Mouse (Mus musculus): ENCODE measurements around the gene Gcnt1.
A peak's percentile ranks its signal among the peaks of the same experiment; 100 is the strongest.

Gene Gcnt1

DNA sequence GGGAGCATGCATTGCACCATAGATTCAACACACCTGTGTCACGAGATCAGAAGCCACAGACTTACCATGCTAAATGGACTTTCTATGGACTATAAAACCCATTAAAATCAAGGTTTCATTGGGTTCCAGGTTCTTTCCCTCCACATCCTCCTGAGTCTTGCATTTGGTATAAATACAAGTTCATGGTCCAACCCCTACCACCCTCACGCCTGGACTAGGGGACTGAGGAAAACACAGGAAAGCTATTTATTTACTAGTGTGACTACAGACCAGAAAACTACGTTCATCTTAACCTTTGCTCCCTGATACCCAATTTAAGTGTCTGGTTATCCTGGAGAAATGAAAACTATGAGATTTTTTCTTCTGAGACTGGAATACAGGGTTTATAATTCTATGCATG is at the start of gene Gcnt1:
Gene Gcnt1, minus strand, starts transcription at position 144 of the 400 bp plus-strand sequence.
- no peak for DNase-seq

DNA sequence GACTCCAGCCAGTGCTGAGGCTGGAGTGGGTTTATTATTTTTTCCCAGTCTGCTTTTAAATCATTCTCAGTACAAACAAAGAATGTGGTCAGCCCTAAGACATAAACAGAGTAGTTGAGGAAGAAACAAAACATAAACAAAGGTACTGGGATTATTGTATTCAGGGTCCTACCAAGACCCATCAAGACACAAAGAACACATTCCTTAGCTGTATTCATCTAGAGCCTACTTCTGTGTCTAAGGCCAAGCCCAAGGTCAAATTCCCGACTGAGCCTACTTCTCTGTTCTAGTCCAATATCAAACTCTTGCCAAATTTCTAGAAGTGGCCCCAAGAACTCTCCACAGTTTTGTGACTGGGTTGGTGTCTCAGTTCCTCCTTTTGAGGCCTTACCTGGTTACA is 45.2 kb upstream of the Gcnt1 start:
- no peak for DNase-seq

DNA sequence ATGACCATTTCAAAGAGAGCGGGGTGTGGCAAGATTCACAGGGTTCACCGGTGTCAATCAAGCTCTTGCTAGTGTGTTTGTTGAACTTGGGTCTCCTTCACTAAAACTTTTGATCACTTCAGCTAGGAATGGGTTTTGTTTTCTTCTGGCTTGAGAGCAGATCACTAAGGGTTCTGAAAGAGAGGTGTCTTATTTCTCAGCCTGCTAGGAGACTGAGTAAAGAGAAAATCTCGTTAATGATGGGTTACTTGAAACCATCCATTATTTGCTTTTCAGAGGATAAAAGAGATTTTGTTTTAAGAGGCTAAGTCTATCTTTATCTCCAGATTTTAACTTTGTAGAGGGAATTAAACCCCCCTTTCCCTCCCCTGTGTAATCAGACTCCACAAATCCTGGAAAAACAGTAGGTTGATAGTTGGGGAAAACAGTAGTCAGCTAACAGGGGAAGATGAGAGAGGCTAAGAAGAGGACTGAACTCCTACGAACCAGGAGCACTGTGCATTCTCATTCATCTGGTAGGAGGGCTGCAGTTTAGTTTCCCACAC is 40.3 kb upstream of the Gcnt1 start:
- DNase-seq = no peak

DNA sequence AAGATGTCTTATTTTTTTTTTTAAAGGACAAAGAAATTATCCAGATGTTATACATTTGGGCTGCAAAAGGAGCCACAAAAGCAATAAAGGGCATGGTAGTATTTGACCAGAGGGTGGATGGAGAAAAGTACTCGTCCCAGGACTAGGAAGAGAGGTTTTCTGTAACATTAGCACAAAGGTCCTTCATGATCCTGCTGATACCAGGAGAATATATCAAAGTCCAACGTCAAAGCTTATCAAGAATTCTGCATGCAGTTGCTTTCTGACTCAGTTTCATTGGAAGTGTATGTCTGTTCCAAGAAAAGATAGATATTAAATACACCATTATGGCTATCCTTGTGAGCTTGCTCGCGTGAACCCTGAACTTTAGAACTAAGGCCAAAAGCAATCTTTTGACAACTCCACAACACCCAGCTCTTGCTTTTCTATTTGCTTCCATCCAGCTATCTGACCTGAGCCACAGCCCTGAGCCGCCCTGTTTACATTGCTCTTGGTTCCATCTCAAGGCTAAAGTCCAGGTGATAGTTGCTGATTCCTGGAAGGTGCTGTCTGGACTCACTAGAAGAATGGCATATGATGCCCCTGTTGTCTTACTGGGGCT is 37.9 kb upstream of the Gcnt1 start:
- DNase-seq = no peak

DNA sequence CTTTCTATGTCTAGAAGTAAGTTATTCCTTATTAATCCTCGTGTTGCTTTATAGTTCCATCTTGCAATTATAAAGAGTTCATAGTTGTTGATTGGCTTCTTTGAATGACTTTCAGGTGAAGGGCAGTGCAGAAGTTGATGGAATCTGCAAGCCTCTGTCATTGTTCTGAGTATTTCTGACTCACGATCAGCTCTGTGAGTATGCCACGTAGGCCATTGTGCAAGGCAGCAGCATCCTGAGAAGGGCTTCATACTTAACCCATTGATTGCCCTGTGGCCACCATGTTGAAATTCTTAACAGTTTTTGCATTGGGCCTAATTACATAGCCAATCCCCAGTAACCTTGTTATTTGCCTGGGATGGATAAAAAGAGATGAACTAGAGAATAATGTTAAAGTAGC is 36.7 kb upstream of the Gcnt1 start:
- DNase-seq = no peak

DNA sequence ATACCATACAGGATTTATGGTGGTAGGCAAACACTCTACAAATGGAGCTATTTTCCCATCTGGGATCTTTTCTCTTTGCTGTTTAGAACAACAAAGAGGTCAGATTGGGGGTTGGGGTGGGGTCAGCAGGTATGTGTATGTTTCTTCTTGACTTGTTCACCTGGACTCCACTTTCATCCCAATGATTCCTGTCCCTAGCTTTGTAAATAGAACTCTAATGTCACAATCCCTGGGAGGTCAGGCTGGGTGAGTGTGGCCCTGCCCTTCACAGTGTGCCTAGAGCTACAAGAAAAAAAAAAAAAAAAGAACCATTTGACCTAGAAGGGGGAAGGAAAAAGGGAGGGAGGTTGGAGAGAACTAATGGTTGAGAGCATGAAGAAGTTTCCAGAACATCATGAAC is 35.9 kb upstream of the Gcnt1 start:
- DNase-seq = no peak

DNA sequence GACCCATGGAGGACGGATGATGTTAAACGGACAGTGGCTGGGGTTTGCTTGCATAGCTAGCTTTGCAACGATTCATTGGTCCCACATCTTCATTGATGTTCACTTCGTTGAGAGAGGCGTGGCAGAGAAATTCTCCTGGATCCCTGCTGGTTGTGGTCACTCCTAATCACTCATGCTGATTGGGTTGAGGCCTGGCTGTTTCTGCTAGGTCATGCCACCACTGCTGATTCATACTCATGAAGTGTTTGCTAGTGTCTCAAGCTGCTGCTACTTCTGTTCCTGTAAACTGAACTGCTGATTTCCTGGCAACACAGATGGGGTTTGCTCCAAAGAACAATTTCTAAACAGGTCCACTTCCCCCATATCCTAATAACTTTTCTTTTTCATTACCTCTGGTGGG is 34.2 kb upstream of the Gcnt1 start:
- no peak for DNase-seq

DNA sequence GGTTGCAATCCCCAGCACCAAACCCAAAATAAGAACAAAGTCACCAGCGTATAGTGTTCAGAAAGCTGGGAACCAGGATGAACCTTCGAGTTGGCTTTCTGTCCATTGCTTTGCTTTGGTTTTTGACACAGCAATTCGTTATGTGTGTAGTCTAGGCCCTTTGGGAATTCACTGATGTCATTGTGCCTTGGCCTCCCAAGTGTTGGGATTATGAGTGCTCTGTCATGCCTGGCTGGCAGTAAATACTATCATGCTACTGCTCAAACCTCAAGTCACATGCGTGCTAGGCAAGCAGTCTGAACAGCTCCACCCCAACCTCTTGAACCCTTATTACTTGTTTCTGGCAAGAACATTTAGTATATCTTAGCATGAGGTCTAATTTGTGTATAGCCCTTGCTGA is 30.5 kb upstream of the Gcnt1 start:
- no peak for DNase-seq

DNA sequence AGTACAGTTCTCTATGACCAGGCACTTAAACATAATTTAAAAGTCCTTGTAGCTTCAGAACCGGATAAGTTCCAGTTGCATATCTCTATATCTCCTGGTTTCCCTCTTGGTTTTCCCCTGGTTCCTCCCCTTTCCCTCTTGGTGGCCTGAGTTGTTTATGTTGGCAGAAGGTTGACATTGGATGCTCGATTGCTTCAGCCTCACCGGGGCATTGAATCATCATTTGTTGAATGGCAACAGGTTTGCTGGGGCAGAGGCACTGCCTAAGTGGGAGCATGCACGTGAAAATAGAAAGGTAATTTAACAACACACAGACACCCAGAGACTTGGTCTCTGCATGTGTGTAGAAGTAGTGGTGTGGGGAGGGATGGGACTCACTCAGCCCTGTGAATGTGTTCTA is 27.9 kb upstream of the Gcnt1 start:
- DNase-seq = no peak

DNA sequence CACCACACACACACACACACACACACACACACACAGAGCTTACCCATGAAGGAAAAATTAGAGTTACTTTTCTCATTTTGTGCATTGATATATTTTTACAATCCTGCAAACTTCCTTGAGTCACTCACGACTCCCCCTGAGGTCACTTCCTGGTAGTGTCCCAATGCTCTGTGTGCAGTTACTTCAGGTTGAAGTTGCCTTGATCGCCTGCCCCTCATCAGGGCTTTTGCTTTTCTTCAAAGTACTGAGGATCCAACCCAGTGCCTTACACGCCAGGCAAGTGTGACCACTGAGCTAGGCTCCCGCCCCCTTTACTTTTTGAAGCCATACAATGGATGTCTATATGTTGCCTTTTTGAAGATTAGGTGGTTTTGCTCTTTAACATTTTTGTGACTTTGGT is 27.3 kb upstream of the Gcnt1 start:
- DNase-seq = no peak

DNA sequence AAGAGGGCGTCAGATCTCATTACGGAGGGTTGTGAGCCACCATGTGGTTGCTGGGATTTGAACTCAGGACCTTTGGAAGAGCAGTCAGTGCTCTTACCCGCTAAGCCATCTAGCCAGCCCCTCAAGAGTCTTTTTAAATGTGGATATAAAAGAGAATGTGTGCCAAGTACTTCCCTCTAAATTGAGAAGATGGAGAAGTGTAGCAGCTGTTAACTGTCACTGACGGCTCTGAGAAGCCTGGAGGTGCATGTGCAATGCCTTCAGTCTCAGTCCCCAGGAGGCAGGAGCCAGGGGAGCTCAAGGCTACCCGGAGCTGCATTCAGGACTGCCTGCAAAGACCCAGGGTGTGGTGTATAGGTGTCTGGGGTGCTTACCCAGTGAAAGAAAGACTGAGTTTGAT is 25.3 kb upstream of the Gcnt1 start:
- no peak for DNase-seq

DNA sequence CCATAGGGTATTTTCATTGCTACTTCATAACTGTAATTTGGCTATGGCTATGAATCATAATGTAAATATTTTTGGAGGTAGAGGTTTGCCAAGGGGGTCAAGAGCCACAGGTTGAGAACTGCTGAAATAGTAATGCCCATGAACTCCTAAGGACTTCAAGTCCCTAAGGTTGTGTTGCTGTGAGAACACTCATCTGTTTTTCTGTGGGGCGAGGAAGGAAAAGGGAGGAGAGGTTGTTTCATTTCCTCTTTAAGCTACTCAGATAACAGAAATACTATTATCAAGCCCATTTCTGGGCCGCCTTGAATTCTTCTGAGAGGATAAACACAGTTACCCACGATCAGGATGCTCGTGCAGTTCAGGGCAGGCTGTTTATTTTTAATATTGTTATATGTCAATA is 24.2 kb upstream of the Gcnt1 start:
- no peak for DNase-seq

DNA sequence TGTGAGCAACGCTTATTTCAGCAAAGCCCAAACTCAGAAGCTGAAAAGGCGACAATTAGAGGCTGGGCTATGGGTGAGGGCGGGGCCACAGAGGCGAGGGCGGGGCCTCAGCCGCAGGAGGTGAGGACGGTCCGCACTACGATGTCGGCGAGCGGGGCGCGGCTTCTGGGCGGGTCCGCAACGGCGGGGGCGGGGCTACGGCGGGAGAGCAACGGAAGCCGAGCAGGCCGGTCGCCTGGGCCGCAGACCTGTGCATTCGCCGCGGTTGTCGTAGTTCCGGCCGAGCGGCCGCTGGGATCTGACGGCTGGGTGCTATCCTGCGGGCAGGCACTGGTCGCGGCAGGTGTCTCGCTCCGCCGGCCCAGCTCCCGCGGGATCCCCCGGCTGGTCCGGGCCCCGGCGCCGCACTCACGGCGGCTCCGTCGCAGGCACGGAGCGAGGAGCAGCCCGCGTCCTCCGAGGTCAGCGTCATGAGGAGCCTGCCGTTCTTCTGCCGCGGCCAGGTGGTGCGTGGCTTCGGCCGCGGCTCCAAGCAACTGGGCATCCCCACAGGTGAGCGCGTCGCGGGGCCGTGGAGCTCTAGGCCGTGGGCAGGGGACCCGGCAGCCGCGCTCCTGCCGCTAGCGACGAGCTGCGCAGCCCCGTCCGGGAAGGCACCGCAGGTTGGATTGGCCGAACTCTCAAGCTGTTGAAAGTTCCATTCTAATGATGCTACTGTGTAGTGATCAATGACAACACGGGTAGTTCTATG is 21.4 kb upstream of the Gcnt1 start, which contains the start of gene Rfk:
Gene Rfk, plus strand, starts transcription at position 203 of the 751 bp plus-strand sequence.
- DNase-seq = peak; percentile 98

DNA sequence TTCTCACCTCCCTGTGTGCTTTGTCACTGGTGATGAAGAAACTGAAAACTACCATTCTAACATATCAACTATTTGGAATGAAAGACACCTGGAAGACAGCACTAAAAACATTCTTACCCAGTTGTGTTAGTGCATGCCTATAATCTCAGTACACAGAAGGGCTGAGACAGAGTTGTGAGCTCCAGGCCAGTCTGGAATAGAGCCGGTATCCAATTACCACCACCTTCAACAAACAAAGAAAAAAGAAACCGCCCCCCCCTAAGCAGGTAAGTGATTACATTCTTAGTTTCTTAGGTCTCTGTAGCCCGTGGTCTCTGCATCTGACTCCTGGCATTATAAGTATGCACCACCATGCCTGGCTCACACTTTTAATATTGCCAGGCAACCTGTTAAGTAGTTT is 20.2 kb upstream of the Gcnt1 start:
- DNase-seq = no peak

DNA sequence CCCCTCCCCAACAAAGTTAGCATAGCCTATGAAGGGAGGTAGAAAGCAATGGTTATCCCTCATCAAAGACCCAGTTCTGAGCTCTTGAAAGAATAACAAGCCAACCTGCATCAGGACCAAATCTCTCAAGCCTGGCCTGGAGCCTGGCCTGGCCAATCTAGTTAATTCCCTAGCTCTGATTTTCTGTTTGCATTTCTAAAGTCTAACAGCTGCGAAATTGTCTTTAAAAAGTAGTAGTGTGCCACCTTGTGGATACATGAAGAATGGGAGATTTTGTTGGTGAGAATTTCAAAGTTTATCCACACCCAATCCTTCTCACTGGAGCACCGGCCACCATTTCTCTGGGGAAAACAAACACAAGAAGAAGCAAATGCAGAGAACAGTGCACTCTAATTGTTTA is 15.8 kb upstream of the Gcnt1 start:
- DNase-seq = peak; percentile 55 to 67

DNA sequence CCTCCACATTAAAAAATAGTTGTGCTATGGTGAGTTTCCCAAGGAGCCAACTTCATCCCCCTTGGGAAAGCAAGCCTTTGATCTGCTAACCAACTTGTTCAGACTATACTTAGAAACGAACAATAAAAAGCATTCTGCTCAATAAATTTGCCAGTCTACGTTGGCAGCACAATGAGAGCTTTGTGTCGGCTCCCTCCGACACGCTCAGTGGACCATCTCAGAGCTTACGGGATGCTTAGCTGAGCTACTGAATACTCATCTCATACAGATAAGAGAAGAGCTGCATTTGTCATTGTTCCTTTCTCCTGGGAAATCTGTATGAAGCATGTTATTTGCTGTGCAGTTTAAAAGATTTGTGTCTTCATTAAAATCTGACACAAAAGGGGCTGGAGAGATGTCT is 13.8 kb upstream of the Gcnt1 start:
- no peak for DNase-seq

DNA sequence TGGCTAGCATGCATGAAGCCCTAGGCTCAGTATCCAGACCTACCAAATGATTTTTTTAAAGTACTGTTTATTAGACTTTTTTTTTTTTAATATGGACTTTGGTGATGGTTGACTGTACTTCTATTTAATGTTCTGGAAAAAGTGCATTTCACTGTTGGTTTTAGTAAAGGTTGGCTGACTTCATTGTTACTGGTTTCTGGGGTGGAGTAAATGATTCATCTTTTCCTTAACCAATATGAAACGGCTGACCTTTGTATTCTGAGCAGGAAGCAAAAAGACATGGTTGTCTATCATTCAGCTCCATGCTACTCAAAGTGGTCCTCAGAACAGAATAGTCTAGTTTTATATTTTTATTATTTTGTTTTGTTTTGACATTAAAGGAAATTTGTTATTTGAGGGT is 12.8 kb upstream of the Gcnt1 start:
- DNase-seq = no peak

DNA sequence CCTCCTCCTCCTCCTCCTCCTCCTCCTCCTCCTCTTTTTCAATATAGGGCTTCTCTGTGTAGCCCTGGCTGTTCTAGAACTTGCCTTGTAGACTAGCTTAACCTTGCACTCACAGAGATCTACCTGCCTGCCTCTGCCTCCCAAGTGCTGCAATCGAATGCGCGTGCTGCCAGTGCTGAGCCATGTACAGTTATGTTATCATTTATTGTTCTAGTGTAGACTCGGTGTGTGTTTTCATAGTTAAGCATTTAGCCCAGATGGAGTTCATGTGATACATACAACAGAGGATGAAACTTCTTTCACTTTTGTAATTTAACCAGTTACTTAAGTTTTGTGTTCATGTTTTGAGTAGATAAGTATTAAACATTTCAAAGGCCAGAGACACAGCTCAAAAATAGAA is 12.4 kb upstream of the Gcnt1 start:
- DNase-seq = no peak

DNA sequence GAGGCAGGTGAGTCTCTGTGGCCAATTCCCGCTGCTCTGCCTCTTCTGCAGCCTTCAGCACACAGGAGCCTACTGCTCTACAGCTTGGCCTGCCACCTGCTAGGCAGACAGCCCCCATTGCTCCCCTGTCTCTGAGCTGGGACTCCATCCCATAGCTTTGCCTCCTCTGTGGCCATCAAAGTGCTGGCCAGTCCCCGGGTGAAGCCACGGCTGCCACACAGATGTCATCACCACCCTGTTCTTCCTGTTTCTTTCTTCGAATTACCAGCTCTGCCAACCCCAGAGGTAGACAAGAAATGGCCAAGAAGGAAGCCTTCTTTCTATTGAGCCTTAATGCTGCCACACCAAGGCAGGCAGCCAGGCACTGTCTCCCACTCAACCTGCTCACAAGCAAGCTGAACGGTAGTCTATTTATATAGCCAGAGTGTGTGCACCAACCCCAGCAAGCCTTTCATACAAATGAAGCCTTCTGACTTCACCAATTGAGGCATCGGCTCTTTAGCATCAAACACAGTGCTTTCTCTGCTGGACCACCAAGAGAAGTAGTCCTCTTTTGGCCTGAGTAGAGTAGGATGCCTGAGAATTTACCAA is 10.3 kb upstream of the Gcnt1 start:
- no peak for DNase-seq

DNA sequence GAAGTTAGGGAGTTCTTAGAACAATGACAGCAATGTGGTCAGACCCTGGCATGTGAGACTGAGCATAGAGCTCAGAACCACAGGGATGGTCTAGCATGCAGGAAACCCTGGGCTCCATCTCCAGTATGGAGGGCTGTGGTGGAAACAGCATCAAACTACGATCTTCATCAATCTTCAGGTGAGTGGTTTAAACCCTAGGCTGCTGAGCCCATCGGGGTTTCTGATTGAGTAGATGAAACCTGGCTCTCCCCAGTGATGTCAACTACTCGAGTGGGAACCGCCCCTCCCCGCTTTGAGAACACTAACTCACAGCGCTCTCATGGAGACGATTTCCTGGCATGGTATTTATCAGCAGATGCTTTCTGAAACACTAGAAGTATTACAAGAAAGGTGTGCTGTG is 7.9 kb upstream of the Gcnt1 start:
- no peak for DNase-seq

DNA sequence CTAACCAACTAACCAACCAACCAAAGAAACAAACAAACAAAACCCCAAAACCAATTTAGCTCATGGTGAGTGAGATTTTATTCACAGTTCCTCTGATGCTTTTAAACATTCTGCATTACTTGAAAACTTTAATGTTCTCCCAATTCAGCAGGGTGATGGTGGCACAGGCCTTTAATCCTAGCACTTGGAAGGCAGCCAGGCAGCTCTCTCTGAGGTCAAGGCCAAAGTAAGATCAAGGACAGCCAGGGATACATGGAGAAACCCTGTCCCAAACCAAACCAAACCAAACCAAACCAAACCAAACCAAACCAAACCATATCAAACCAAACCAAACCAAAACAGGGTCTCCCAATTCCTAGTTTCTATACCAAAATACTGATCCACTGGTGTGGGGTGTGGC is 6.2 kb upstream of the Gcnt1 start:
- DNase-seq = no peak

DNA sequence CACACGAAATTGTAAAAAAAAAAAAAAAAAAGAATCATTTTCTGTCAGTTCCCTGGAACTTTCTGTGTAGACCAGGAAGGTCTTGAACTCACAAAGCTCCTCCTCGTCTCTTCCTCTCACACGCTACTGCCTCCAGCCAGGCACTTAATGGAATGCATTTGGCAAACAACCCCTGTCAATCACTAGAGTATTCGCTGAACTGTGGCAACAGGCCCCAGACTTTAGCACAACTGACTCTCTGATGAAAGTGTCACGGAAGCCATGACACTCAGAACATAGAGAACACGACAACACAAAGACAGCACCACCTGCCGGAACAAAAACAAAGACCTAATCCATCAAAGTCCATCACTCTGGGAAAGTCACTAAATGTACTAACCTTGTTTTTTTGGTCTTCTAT is 3.1 kb downstream of the Gcnt1 start:
- DNase-seq = no peak

DNA sequence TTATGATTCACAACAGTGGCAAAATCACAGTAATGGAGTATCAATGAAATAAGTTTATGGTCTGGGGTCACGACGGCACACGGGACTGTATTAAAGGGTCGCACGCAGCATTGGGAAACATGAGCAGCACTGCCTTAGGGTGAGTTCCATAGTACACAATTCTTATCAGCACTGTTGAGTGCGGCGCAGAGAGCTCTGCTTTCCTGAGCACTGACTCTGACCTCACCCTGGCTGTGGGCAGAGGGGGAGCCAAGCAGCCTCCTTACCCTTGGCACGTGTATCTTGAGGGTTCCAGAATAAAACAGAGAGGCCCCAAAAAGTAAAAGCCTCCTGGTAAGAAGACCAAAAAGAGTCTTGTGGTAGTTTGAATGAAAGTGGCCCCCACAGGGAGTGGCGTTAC is 4.1 kb downstream of the Gcnt1 start:
- DNase-seq = no peak

DNA sequence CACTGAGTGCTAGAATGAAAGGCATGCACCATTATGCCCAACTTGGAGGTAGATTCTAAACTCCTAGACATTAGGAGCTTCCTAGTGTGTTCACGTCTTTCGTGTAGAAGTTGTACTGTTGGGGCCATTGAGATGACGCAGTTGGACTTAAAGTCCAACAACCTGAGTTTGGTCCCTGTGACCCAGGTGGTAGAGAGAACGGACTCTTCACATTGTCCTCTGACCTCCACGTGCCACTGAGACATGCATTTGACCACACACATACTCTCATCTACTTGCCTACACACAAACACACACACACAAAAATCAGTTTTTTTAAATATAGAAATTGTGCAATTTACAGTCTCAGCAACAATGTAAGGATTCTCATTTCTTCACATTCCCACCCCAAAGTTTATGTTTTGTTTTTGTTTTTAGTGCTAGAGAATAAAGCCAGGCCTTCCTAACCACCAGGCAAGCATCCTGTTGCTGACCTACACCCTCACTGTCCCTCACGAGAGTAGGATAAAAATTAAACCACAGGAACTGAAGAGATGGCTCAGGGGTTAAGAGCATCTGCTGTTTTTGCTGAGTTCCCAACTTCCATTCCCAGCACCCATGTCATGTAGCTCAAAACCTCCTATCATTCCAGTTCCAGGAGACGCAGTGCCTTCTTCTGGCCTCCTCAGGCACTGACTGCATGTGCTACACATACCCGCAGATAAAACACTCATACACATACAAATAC is 6.1 kb downstream of the Gcnt1 start:
- no peak for DNase-seq
